Mouse (Mus musculus) CH12.LX (cell line): ENCODE measurements at regions not wholly inside any gene's neighbourhood (a gene's known extent, or its start where the extent isn't known, plus 50 kb on each side); places are given as distances from the start of the nearest gene placed in this dataset.

Experiments used
- CHD1 ChIP-seq: IDR thresholded peaks from 2 replicates; pipeline ENCODE4 v1.6.1; 2012; ENCODE audit warnings: low read depth, low read length, improper control_type of control experiment, inconsistent platforms
- CTCF ChIP-seq, 2 experiments: IDR thresholded peaks in 1 of 2; conservative IDR thresholded peaks in 1 of 2; 2 replicates each; pipeline ENCODE4 v1.5.1; 2011 to 2012; ENCODE audit warnings: low read depth in 2 of 2, low read length in 2 of 2, improper control_type of control experiment in 1 of 2, inconsistent platforms in 1 of 2, mild to moderate bottlenecking in 1 of 2, moderate library complexity in 1 of 2
- E2F4 ChIP-seq: IDR thresholded peaks from 2 replicates; pipeline ENCODE4 v1.6.1; 2011; ENCODE audit warnings: low read depth, low read length, improper control_type of control experiment; ENCODE audit not compliant: insufficient replicate concordance
- EP300 ChIP-seq: IDR thresholded peaks from 2 replicates; pipeline ENCODE4 v1.6.1; 2011; ENCODE audit warnings: low read length, improper control_type of control experiment
- MAFK ChIP-seq: IDR thresholded peaks from 2 replicates; pipeline ENCODE4 v1.6.1; 2011; ENCODE audit warnings: low read length, improper control_type of control experiment; ENCODE audit not compliant: insufficient replicate concordance
- MYC ChIP-seq: IDR thresholded peaks from 2 replicates; pipeline ENCODE4 v1.6.1; 2011; ENCODE audit warnings: low read depth, mild to moderate bottlenecking, improper control_type of control experiment, low read length
- POLR2A ChIP-seq: IDR thresholded peaks from 2 replicates; pipeline ENCODE4 v1.6.1; 2011; ENCODE audit warnings: low read depth, mild to moderate bottlenecking, improper control_type of control experiment, low read length
- TCF12 ChIP-seq: IDR thresholded peaks from 2 replicates; pipeline ENCODE4 v1.6.1; 2014; ENCODE audit warnings: low read depth, mild to moderate bottlenecking, inconsistent platforms, low read length, improper control_type of control experiment
- ZC3H11A ChIP-seq: IDR thresholded peaks from 2 replicates; pipeline ENCODE4 v1.6.1; 2012; ENCODE audit warnings: low read depth, mild to moderate bottlenecking, inconsistent platforms, low read length, improper control_type of control experiment
- ZKSCAN1 ChIP-seq: IDR thresholded peaks from 2 replicates; pipeline ENCODE4 v1.6.1; 2012; ENCODE audit warnings: low read depth, inconsistent platforms, low read length, improper control_type of control experiment, borderline replicate concordance
- ZNF384 ChIP-seq: IDR thresholded peaks from 2 replicates; pipeline ENCODE4 v1.6.1; 2012; ENCODE audit warnings: low read depth, low read length, improper control_type of control experiment, inconsistent platforms

- TF ChIP-seq ZNF384, result no peak
- no peak for TF ChIP-seq POLR2A
- TF ChIP-seq E2F4, result no peak
- no peak for TF ChIP-seq EP300
- TF ChIP-seq MAFK, result no peak
- TF ChIP-seq ZC3H11A, result no peak
- TF ChIP-seq ZKSCAN1, result no peak
- no peak for TF ChIP-seq TCF12
- TF ChIP-seq CHD1, result no peak
- TF ChIP-seq MYC, result no peak
- no peak for TF ChIP-seq CTCF (conservative IDR thresholded peaks at IDR 0.05 in 1 of 2, IDR thresholded peaks at IDR 0.05 in 1 of 2; ENCODE audit: low read depth in 2 of 2, low read length in 2 of 2)
Observed at GRCm38 (mm10) chr8:103344871-103345270, 559.4 kb upstream of the Cdh11 start.
